Mouse (Mus musculus) gastrocnemius, postnatal 10 days (tissue): Measurements from ENCODE around the gene Lamtor4. TPM values are rescaled to one million over a fixed set of nuclear protein-coding genes. Genes with fewer than 3 reads are reported as not detected.
"Not testable (repeated sequence)": the region's sequence is repeated elsewhere in the genome, so short reads cannot be mapped to it uniquely, and the experiment has no call there.

Source experiments
- DNase-seq: peaks from one replicate; pipeline ENCODE4 v3.0.0; 2021; ENCODE audit warnings: mixed read lengths
- long read RNA-seq, 2 experiments: library from polyadenylated mRNA; stranded (forward); transcript quantifications; one replicate each; pipeline ENCODE4 v2.0.0; 2021
- total RNA-seq, 2 experiments: library from RNA; stranded (reverse); gene quantifications; 2 replicates each; pipeline ENCODE4 v1.2.3; 2021

Gene Lamtor4
- total RNA-seq: 10 to 100 TPM; 61.6 to 69.8 TPM
- long read RNA-seq, experiment 1, transcript Lamtor4-201 (4 exons, 877 nt): major isoform, 18 of 35 reads
- long read RNA-seq, experiment 1, transcript Lamtor4-202 (3 exons, 980 nt): minor isoform, 16 of 35 reads
- long read RNA-seq, experiment 1, partial matches to known transcripts: 0 of 35 reads
- long read RNA-seq, experiment 1, other reads (novel, unspliced or antisense): 1 of 35 reads
- long read RNA-seq, experiment 2, transcript Lamtor4-201 (4 exons, 877 nt): major isoform, 22 of 36 reads
- long read RNA-seq, experiment 2, transcript Lamtor4-202 (3 exons, 980 nt): minor isoform, 12 of 36 reads
- long read RNA-seq, experiment 2, partial matches to known transcripts: 1 of 36 reads
- long read RNA-seq, experiment 2, other reads (novel, unspliced or antisense): 1 of 36 reads

GRCm38 (mm10) chr5:138255353-138256093 is at the start of gene Lamtor4:
TSS of gene Lamtor4 (plus strand) at chr5:138255482.
- peak; percentile 84 for DNase-seq

GRCm38 (mm10) chr5:138207253-138207652 is 48.0 kb upstream of the Lamtor4 start:
- DNase-seq: no peak

DNA sequence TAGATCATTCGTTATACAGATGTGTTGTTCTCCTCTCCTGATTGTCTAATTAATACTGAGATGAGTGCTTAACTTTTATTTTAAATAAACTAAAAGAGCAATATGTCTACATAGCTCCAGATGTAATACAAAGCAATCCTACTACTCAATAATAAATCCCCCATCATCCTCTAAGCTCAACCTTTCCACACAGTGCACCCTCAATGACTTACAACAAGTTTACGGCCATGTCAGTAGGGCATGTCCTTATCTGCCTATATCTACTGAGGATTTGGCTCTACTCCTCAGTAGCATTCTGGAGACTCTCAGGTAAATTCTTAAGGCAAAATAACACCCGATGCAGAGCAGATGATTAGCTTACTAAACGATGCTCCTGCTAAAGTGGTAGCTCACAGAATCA is 47.4 kb upstream of the Lamtor4 start:
- DNase-seq: no peak

DNA sequence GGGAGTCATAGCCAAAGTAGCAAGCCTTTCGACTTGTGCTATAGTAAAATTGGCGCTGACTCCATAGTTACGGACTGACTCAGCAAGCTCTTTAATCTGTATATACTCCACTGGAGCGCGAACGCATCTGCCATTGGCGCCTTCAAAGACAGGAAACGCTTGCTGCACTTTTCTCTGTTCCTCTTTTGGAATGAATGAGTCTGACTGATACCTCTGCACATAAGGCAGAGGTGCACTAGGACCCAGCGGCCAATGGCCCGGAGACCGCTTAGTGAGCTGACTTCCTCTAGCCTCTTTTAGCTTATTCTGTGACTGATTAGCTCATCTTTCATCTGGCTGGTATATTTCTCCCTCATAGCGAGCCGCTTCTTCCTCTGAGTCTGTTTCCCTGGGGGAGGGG is 38.6 kb upstream of the Lamtor4 start:
- not testable (repeated sequence) for DNase-seq

- DNase-seq: no peak
These were observed 35.4 kb upstream of the Lamtor4 start for GRCm38 (mm10) chr5:138219864-138220263.

DNA sequence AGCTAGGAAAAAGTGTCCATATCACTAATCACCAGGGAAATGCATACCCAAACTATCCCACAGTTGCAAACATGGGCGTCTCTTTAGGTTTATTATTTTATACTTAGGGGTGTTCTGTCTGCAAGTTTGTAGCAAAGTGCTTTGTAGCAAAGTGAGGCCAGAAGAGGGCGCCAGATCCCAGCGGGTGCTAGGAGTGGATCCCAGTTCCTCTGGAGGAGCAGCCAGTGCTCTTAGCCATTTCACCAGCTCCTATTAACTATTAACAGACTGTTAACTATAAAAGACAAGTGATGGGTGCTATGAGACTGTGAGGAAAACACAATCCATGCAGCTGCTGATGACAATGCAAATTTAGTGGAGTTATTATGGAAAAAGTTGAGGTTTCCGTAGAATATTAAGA is 33.2 kb upstream of the Lamtor4 start:
- DNase-seq: peak; percentile 91

- DNase-seq: no peak
These were observed 32.0 kb upstream of the Lamtor4 start for GRCm38 (mm10) chr5:138223287-138223686.

GRCm38 (mm10) chr5:138225700-138226099 is 29.6 kb upstream of the Lamtor4 start, which contains the start of gene Nxpe5:
TSS of gene Nxpe5 (plus strand) at chr5:138225898.
- no peak for DNase-seq

DNA sequence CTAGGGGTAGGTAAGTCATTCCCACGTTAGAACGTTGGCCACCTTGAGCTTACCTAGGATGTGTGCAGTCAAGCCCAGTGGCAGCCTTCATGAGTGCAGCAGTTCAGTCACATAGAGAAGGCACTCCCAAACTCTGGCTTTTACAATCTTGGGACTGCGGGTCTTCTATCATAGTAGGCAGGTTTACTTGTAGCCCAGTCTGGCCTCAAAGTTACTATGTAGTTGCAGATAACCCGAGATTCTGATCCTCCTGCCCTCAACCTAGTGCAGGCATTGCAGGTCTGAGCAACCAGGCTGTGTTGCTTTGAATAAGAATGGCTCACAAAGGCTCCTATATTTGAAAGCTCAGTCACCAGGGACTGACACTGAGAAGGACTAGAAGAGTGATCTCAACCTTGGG is 28.8 kb upstream of the Lamtor4 start:
- no peak for DNase-seq

GRCm38 (mm10) chr5:138227367-138227766 is 27.9 kb upstream of the Lamtor4 start:
- DNase-seq: no peak

GRCm38 (mm10) chr5:138228026-138228425 is 27.3 kb upstream of the Lamtor4 start:
- DNase-seq: peak; percentile 24

GRCm38 (mm10) chr5:138229511-138229910 is 25.8 kb upstream of the Lamtor4 start:
- DNase-seq: no peak

DNA sequence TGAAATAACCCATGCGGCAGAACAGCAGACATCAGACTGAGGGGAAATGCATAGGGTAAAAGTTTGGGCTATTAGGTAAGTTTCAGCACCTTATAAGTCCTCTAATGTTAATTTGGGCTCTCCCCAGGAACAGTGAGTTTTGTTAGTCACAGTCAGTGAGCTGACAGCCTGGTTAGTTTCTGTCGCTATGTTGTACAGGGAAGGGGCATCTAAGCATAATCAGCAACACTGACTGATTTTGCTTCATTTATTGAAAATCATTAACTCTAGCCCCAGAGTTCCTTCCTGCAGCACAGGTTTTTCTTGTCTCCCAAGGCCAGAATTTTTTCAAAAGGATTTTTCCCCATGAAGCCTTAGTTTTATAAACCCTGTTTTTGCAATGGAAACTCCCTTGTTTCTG is 21.5 kb upstream of the Lamtor4 start:
- no peak for DNase-seq

DNA sequence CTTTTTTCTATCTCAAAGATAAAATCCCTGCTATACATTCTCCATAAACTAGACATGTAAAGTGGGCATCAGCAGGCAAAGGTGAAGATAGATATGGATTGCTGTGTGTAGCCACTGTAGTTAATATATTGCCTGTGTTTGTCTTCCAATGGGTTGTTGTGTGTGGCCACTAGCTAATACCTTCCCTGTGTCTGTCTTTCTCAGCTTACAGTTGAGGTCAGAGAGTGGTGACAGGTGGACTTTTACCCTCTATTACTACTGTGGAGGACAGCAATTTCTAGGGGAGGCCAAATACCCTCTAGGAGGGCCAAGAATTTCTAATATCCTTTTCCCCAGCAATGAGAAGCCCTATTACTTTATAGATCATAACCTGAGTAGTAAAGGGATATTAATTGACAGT is 21.1 kb upstream of the Lamtor4 start:
- DNase-seq: no peak

- DNase-seq: no peak
These were observed 13.8 kb upstream of the Lamtor4 start for GRCm38 (mm10) chr5:138241511-138241910.

DNA sequence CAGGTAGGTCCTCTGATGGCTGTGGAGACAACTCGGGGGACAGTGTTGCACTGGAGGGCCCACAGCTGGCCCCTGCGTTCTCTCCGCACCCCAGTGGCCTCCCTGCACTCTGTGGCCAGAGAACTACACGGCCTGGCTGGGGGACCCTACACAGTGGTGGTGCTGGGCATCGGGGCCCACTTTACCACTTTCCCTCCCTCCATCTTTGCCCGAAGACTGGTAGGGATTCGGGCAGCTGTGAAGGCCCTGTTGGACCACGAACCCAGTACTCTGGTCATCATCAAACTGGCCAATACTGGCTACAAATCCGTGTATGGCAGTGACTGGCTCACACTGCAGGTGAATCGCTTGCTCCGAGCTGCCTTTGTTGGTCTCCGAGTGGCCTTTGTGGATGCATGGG is 4.1 kb upstream of the Lamtor4 start:
- DNase-seq: no peak

GRCm38 (mm10) chr5:138253061-138253460 is 2.2 kb upstream of the Lamtor4 start:
- no peak for DNase-seq

DNA sequence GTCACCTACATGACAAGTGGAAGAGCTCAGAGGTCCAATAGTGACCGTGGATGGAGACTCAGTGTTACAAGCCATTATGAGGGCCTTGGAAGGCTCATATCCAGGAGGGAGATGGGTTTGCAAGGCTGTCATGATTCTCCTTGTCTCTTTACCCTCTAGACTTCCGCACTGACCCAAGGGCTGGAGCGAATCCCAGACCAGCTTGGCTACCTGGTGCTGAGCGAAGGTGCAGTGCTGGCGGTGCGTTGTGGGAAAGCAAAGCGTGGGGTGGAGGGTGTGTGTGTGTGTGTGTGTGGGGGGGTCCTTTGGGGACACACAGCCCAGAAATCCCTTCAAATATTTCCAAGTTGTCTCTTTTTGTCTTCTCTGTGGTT is 799 bp downstream of the Lamtor4 start:
- DNase-seq: no peak

DNA sequence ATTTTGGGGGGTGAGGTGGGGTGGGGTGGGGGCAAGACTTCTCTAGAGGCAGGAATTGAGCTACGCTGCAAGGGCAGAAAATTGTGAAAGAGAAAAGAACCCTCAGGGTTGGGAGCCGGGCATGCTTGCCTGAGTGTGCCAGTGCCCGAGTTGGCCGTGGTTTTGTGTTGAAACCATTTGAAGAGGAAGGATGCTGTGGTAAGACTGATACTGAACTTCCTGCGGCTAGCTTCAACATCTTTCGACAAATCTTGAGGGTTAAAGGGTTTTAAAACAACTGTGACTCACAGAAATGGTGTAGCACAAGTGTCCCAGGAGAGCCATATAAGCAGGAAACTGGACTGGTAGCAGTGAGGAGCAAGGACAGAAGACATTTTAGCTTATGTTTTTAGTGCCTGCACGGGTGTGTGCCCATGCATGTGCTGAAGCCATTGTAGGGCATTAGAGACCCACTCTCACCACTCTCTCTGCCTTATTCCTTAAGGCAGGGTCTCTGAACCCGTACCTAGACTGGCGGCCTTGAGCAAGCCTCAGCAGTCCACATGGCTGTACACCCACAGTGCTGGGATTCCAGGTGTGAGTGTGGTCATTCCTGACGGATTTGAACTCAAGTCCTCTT is 1.8 kb downstream of the Lamtor4 start:
- DNase-seq: no peak

DNA sequence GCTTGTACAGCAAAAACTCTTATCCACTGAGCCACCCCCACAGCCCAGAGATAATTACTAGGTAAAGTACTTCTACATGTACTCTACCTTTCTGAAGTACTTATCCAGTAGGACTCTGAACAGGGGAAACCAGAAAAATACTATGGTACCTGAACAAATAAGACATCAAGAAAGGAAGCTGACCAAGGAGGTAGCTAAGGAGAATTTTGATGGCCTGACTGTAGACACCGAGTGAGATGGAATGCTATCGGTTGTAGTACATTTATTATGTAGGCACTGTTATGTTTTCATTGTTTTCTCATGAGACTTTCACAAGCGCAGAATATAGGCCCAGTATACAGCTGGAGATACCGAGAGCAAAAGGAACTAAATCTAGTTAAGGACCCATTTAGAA is 2.3 kb downstream of the Lamtor4 start:
- DNase-seq: no peak

DNA sequence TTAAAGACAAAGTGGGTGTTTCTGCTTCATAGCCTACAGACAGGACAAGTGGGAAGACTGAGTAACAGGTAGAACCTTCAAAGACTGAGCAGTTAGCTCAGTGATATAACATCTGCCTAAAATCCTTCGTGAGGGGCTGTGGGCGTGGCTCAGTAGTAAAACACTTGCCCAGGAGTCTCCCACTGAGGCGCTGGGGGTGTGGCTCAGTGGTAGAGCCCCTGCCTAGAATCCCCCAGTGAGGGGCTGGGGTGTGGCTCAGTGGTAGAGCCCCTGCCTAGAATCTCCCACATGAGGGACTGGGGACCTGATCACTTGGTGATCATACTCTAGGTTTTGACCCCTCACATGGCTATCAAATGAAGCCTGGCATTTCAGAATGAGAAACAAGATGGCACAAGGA is 2.8 kb downstream of the Lamtor4 start:
- no peak for DNase-seq

- DNase-seq: no peak
These were observed 3.3 kb downstream of the Lamtor4 start for GRCm38 (mm10) chr5:138258542-138258941.

- DNase-seq: no peak
These were observed 3.7 kb downstream of the Lamtor4 start for GRCm38 (mm10) chr5:138258993-138259392.
